Mouse (Mus musculus) c-Kit-positive CD71-positive TER-119-positive erythroid progenitor cells, embryonic 14.5 days (primary cell): ENCODE results near the gene Zcwpw1.

Source experiments
- DNase-seq: peaks from one replicate; pipeline ENCODE4 v3.0.0-alpha.2; 2013; ENCODE audit warnings: low spot score

Gene Zcwpw1

DNA sequence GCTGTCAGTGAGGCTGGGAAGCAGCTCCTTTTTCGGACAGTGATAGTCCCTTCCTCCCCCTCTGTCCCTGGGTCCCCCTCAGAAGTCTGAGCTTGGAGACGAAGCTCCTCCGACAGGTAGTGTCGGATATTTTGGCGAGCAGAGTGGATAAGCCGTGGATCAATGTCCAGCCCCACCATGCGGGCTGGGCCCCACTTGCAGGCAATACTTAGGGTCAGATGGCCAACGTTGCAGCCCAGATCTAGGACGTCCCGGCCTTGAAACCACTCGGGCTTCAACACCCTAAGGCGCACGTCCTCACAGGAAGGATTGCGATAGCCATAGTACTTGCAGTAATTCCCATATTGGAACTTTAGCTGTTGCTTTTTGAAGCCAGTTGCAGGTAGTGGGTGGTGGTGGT is 3.1 kb upstream of the Zcwpw1 start:
- no peak for DNase-seq

GRCm38 (mm10) chr5:137785164-137786031 is 2.2 kb upstream of the Zcwpw1 start:
- no peak for DNase-seq

- DNase-seq = peak; percentile 100
Measured at GRCm38 (mm10) chr5:137786109-137786942, 1.3 kb upstream of the Zcwpw1 start.

GRCm38 (mm10) chr5:137788171-137788570 is 573 bp downstream of the Zcwpw1 start:
- no peak for DNase-seq

- DNase-seq = no peak
Measured at GRCm38 (mm10) chr5:137788946-137789531, 1.4 kb downstream of the Zcwpw1 start.

GRCm38 (mm10) chr5:137791553-137791952 is 4.0 kb downstream of the Zcwpw1 start:
- DNase-seq = no peak

DNA sequence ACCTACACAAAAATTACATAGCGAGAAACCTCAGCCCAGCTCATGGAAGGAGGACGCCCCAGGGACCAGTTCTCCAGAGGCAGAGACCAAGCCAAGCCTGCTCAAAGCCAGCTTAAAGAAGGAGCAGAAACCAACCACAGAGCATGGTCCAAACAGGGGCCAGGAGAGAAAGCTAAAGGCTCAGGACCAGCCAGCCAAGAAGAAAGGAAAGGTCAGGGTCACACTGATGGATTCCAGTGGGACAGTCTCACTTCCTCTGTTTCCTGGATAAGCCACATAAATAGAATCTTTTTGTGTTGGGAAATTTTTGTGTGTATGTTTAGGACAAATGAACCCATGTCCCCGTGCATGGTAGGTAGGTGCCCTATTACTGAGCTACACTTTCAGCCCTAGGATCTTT is 9.0 kb downstream of the Zcwpw1 start:
- no peak for DNase-seq

- DNase-seq = no peak
Measured at GRCm38 (mm10) chr5:137800917-137801316, 13.3 kb downstream of the Zcwpw1 start.

GRCm38 (mm10) chr5:137806158-137806557 is 18.6 kb downstream of the Zcwpw1 start:
- DNase-seq = no peak

DNA sequence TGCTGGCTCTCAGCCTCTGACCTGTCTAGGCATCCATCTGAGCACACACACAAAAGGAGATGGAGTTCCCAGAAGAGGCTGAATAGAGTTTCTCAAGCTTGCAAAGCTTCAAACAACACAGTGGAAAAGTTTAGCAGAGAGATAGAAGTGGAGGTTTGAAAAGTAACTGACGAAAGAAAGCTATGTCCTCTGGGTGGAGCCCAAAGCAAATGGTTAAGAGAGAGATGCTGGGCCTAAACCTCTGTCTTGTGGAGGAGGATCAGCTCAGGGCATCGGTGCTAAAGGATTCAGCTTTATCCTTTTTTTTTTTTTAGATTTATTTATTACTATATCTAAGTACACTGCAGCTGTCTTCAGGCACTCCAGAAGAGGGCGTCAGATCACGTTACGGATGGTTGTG is 20.7 kb downstream of the Zcwpw1 start:
- no peak for DNase-seq

- no peak for DNase-seq
Measured at GRCm38 (mm10) chr5:137817466-137818222, 30.0 kb downstream of the Zcwpw1 start.

GRCm38 (mm10) chr5:137822126-137822525 is 34.5 kb downstream of the Zcwpw1 start:
- DNase-seq = no peak

GRCm38 (mm10) chr5:137822602-137823001 is 35.0 kb downstream of the Zcwpw1 start:
- DNase-seq = no peak

DNA sequence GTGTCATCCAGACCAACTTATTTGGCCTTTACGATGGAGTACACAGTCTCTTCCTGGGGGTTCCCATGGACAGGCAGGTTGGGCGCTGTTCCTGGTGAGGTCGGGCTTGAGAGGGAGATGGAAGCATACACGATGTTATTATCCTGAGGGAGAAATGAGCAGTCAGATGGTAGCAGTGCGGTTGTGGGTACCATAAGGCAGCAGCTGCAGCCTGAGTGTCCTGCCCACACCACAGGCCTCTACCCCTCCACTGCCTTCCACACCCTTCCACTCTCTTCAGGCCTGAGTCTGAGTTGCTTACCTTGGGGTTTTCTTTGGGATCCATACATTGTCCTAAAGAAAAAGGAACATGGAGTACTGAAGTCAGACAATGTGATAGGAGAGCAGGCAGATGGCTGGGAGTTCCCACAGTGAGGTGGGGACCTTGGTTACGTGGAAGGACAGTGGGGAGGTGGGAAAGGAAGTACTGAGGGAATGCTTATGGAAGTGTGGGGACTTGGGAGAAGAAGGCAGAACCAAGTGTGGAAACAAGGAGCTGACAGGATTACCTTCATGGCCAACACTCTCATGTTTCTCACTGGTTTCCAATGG is 36.0 kb downstream of the Zcwpw1 start:
- no peak for DNase-seq

- DNase-seq = no peak
Measured at GRCm38 (mm10) chr5:137825030-137825429, 37.4 kb downstream of the Zcwpw1 start.

GRCm38 (mm10) chr5:137825971-137826370 is 38.4 kb downstream of the Zcwpw1 start:
- DNase-seq = no peak

DNA sequence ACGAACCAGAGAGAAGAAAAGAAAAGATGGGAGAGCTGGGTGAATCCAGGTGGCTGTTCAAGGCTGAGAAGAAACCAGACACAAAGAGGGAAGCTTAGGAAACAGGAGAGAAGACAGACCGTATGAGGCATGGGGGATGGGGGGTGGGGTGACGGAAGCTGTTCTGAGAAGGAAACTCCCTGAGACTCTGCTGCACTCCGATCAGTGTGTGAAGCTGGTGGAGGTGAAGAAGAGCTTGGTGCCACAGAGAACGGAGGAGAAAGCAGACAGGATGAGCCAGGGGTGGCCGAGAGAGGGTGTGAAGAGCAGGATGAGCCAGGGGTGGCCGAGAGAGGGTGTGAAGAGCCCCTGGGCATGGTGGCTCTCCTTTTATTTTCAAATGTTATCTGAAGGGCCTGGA is 38.8 kb downstream of the Zcwpw1 start:
- no peak for DNase-seq

GRCm38 (mm10) chr5:137828694-137829093 is 41.1 kb downstream of the Zcwpw1 start:
- no peak for DNase-seq

- DNase-seq = no peak
Measured at GRCm38 (mm10) chr5:137830238-137830637, 42.6 kb downstream of the Zcwpw1 start.

DNA sequence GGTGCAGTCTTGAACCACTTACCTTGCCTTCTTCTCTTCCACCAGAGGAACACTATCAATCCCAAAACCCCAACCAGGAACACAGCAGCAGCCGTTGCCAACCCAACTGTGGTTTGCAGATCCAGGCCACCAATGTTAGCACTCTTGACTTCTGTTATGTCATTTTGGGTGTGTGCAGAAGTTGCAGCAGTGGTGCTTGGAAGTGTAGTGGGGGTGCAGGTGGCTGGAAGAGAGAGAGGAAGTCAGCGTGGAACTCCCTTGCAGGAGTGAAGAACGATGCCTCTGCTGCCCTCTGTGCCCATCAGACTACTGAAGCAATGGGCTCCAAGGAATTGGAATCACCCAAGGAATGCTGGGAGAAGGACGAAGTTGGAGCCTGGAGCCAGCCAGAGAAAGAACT is 43.5 kb downstream of the Zcwpw1 start:
- DNase-seq = no peak

GRCm38 (mm10) chr5:137831506-137831905 is 43.9 kb downstream of the Zcwpw1 start:
- no peak for DNase-seq

DNA sequence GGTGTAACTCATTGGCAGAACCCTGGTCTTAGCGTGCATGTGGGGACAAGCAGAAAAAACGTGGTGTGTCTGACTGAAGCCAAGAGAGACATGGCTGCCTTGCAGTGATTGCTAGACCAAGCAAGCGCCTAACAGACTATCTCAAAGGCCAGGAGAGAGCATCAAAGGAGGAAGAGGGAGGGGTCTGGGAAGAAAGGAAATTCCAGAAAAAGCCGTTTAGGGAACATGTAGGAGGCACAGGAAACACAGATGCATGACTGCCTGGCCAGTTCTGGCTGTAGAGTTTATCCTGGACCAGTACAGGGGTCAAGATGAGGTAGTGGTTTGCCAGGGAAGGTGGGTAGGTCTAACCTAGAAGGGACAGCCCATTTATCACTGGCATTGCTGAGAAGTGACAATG is 45.9 kb downstream of the Zcwpw1 start:
- DNase-seq = no peak
